Mouse (Mus musculus) T-cell, adult 2 months (primary cell): Measurements from ENCODE around the gene Pnpla3.

Experiments used
- DNase-seq: peaks from one replicate; pipeline ENCODE4 v3.0.0; 2022; ENCODE audit warnings: low spot score

The Pnpla3 gene

GRCm38 (mm10) chr15:84217969-84218782 lies 50.5 kb downstream of the Pnpla3 start:
- DNase-seq, result no peak

- DNase-seq, result no peak
Observed at GRCm38 (mm10) chr15:84218783-84219271, 51.2 kb downstream of the Pnpla3 start.

- DNase-seq, result no peak
Observed at GRCm38 (mm10) chr15:84221539-84221938, 53.9 kb downstream of the Pnpla3 start.

- DNase-seq, result no peak
Observed at GRCm38 (mm10) chr15:84223423-84223822, 55.8 kb downstream of the Pnpla3 start.

- DNase-seq, result no peak
Observed at GRCm38 (mm10) chr15:84224779-84225178, 57.1 kb downstream of the Pnpla3 start.

GRCm38 (mm10) chr15:84226918-84227317 lies 59.3 kb downstream of the Pnpla3 start:
- no peak for DNase-seq

GRCm38 (mm10) chr15:84230661-84231060 lies 63.0 kb downstream of the Pnpla3 start:
- DNase-seq, result no peak

GRCm38 (mm10) chr15:84231113-84231712 lies 63.6 kb downstream of the Pnpla3 start:
- DNase-seq, result no peak

- DNase-seq, result no peak
Observed at GRCm38 (mm10) chr15:84231721-84232561, 64.3 kb downstream of the Pnpla3 start, which contains the start of gene Parvb. Parvb (plus strand) TSS chr15:84232043.

GRCm38 (mm10) chr15:84232609-84233008 lies 65.0 kb downstream of the Pnpla3 start:
- DNase-seq, result no peak

GRCm38 (mm10) chr15:84234794-84235581 lies 67.4 kb downstream of the Pnpla3 start:
- DNase-seq, result no peak

- no peak for DNase-seq
Observed at GRCm38 (mm10) chr15:84235646-84236045, 68.0 kb downstream of the Pnpla3 start.
